Mouse (Mus musculus) cerebellum, postnatal 10 days (tissue): ENCODE results near the gene Gm49325.

ENCODE experiments used
- DNase-seq, 2 experiments: peaks; one replicate each; pipeline ENCODE4 v3.0.0; 2021; ENCODE audit warnings: mixed read lengths in 2 of 2

The Gm49325 gene

DNA sequence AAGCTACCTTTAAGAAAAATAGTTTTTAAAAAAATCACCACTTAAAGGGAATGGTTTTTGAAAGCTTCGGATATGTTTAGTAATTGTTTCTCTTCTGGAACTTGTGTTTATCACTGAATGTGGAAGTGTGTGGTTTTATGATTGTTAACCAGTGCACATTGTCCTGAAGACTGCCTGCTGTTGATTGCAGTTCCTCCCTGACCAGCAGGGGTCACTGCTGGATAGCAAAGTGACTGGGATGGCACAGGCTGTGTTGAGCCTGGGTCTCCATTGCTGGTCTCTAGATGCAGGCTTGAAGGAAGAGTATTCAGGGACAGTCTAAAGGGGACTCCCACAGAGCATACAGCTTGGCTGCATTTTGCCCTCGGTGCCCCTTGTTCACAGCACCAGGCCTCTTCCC is 21.5 kb downstream of the Gm49325 start:
- peak; percentile 89 to 91 for DNase-seq

- no peak for DNase-seq
Observed at GRCm38 (mm10) chr10:77629163-77629562, 23.2 kb downstream of the Gm49325 start.

GRCm38 (mm10) chr10:77629970-77630369 is 24.0 kb downstream of the Gm49325 start:
- DNase-seq = no peak

- DNase-seq = no peak
Observed at GRCm38 (mm10) chr10:77634016-77634415, 28.0 kb downstream of the Gm49325 start.

DNA sequence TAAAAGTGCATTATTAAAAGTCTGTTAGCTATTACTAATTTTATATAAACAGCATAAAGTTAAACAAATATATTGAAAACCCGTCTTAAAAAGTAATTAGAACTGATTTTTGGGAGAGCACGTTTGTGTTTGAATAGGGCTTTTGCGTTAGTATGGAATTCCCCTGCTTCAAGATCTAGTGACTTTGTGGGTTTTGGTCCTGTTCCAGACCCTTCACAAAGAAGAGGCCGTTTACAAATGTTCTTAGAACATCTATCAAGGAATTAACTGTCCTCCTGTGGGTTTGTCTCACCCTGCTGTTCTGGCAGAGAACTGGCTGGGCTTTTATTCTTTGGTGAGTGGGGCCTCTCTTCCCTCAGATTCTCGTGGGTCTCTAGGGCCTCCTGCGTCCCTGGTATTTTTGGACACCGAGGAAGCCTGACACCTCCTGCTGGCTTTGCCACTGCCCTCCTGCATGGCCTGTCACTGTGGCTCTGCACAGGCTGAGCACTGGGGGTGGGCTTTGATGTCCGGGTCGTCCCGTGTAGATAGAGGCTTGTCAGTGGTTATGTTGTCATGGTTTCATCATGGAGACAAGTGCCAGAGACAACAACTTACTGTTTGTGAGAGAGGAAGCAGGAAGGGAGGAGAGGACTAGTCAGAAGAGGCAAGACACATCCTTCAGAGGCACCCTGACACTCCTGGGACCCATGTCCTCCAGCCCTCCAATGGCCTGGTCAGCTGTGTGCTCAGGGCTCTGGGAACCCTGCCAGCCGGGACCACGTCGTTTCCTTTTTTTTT is 28.6 kb downstream of the Gm49325 start:
- DNase-seq = no peak

- no peak for DNase-seq
Observed at GRCm38 (mm10) chr10:77636234-77636922, 30.4 kb downstream of the Gm49325 start.

- no peak for DNase-seq
Observed at GRCm38 (mm10) chr10:77638956-77639355, 33.0 kb downstream of the Gm49325 start.

DNA sequence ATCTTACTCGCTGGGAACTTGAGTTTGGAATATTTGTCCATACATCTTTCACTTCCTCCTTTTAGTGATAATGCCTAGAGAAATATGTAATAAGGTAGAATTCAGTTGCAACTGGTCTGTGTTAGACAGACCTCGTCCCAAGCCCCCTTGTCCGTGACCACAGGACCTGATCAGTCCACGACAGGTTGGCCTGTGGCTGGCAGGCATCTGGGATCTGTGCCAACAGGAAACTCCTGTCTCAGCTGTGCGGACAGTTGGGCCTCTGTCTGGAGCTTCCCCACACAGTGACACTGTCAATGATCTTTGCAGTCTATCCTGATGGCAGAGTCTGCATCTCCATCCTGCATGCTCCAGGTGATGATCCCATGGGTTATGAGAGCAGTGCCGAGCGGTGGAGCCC is 37.2 kb downstream of the Gm49325 start:
- DNase-seq = no peak

- DNase-seq = no peak
Observed at GRCm38 (mm10) chr10:77645571-77645970, 39.6 kb downstream of the Gm49325 start.

DNA sequence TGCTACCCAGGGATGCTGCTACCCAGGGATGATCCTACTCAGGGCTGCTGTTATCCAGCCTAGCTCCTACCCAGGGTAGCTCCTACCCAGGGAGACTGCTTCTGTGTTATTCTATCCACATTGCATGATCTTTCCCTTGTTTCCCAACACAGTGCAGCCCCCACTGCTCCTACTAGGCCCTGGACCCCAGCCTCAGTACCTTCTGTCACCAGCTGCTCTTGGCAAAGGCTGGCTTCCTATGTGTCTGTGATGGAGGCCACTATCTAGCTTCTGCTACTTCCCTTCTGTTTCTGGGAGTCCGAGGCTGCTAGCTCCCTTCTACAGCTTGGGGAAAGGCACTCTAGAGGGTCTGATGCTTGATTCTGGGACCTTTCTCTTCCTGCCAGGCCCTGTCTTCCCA is 41.5 kb downstream of the Gm49325 start:
- peak; percentile 57 to 65 for DNase-seq

DNA sequence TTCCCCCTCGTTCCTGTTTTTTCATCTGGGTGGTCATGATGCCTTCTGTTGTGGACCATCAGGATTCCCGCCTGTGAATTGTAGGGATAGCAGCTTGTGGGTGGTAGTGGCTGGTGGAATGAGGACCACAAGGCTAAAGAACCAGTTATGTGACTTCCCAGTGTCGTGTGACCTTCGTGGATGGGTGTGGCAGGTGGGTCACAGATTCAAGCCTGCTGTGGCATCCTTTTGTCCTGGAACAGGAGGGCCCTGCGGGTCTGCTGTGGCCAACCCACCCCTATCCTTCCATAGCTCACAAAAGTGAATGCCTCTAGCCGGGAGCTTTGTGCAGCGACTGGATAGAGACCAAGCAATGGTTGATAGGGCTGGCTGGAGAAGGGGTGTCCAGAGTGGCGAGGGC is 41.9 kb downstream of the Gm49325 start:
- no peak for DNase-seq

- peak; percentile 57 to 65 for DNase-seq
Observed at GRCm38 (mm10) chr10:77652046-77652445, 46.0 kb downstream of the Gm49325 start.

DNA sequence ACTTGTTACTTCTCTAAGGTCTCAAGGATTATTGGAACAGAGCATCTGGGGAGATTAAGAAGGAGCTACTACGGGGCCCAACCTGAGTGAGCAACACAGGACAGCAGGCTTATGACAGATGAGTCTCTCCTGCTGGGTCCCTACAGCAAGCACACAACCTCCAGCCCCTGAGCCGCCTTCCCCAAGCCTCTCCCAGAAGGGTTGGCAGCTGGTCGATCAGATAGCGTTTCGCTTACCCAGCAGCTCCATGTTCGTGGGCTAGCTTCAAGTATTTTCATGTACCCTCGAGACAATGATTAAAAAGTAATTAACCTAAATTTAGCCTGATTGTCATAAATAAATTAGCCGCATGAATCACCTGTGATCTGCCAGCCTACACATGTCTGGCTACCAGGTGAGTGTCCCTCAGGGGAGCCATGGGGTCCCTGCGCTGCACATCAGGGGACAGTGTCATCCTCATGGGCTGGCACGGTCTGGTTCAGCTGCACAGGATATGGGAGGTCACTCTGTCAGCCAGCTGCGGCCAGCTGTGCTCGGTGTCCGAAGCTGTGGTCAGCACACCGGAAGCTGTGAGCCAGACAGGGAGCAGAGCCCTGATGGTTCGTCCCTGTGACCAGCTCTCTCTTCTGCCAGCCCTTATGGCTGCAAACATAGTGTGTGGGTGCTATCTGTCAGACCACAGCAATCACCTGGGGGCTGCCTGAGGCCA is 52.4 kb downstream of the Gm49325 start:
- no peak for DNase-seq

- no peak for DNase-seq
Observed at GRCm38 (mm10) chr10:77663949-77664665, 58.1 kb downstream of the Gm49325 start.

GRCm38 (mm10) chr10:77666342-77666741 is 60.3 kb downstream of the Gm49325 start:
- DNase-seq = peak; percentile 71 to 77

- DNase-seq = no peak
Observed at GRCm38 (mm10) chr10:77667402-77667801, 61.4 kb downstream of the Gm49325 start.

DNA sequence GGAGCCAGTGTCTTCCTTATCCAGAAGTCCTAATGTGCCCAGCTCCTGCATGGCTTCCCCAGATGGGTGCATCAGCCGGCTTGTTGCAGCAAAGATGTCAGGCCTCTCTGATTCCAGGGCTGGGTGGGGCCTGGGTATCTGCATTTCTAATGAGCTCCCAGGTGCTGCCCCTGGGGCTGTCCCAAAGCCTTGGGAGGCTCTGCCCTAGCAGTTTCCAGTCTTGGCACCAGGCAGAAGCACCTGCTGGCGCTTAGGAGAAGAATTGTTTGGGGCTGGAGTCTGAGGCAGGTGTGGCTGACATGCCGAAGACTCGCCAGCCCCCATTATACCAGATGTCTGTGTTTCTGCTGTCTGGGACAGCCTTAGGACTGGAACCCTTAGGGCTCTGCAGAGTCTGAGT is 64.7 kb downstream of the Gm49325 start:
- DNase-seq = no peak

GRCm38 (mm10) chr10:77671519-77671918 is 65.5 kb downstream of the Gm49325 start:
- DNase-seq = no peak

- no peak for DNase-seq
Observed at GRCm38 (mm10) chr10:77673765-77674164, 67.8 kb downstream of the Gm49325 start.

GRCm38 (mm10) chr10:77677562-77677961 is 71.6 kb downstream of the Gm49325 start:
- no peak for DNase-seq

GRCm38 (mm10) chr10:77682994-77683393 is 77.0 kb downstream of the Gm49325 start:
- DNase-seq = no peak

GRCm38 (mm10) chr10:77684181-77684580 is 78.2 kb downstream of the Gm49325 start:
- DNase-seq = no peak
